Mouse (Mus musculus) intestine, embryonic 15.5 days (tissue): ENCODE data around the gene Cyp4f14. TPM values are rescaled to one million over a fixed set of nuclear protein-coding genes. Genes with fewer than 3 reads are reported as not detected.

Experiments used
- ATAC-seq: fragments of 200-750 bp; cut with Nextera tagmentation; 2 replicates; pipeline ENCODE4 v1.8.0; 2017; ENCODE audit warnings: moderate TSS enrichment, moderate library complexity
- H3K27ac ChIP-seq: fragments of 300-500 bp; sonication (generic); 2 replicates; pipeline ENCODE4 v1.5.1; 2015; ENCODE audit warnings: mild to moderate bottlenecking, inconsistent platforms
- H3K27me3 ChIP-seq: fragments of 300-500 bp; sonication (generic); replicated peaks from 2 replicates; pipeline ENCODE4 v1.6.1; 2015; ENCODE audit warnings: inconsistent platforms
- H3K36me3 ChIP-seq: fragments of 300-500 bp; sonication (generic); 2 replicates; pipeline ENCODE4 v1.6.1; 2015; ENCODE audit warnings: inconsistent platforms
- H3K4me1 ChIP-seq: fragments of 300-500 bp; sonication (generic); replicated peaks from 2 replicates; pipeline ENCODE4 v1.6.1; 2015; ENCODE audit warnings: inconsistent platforms
- H3K4me2 ChIP-seq: fragments of 300-500 bp; sonication (generic); replicated peaks from 2 replicates; pipeline ENCODE4 v1.6.1; 2015; ENCODE audit warnings: mild to moderate bottlenecking, inconsistent platforms
- H3K4me3 ChIP-seq: fragments of 300-500 bp; sonication (generic); replicated peaks from 2 replicates; pipeline ENCODE4 v1.5.1; 2015; ENCODE audit warnings: inconsistent platforms
- H3K9ac ChIP-seq: fragments of 300-500 bp; sonication (generic); 2 replicates; pipeline ENCODE4 v1.6.1; 2015; ENCODE audit warnings: inconsistent platforms
- H3K9me3 ChIP-seq: fragments of 300-500 bp; sonication (generic); 2 replicates; pipeline ENCODE4 v1.6.1; 2016; ENCODE audit warnings: inconsistent platforms
- WGBS: fragments of 180-500 bp; shearing (Covaris S2); methylation state at CpG from one replicate; pipeline ENCODE4 v1.1.7; 2015; 5-methylcytosine and 5-hydroxymethylcytosine counted together
- polyA plus RNA-seq: library from polyadenylated mRNA; unstranded; fragments of >200 nt; fragmentation: Nextera tagmentation; extraction: Ambion mirVana; gene quantifications from 2 replicates; pipeline ENCODE4 v1.2.1, GENCODE M21; 2015

Cyp4f14 gene
- polyA plus RNA-seq, 1 experiment from 2014 or later, result 2.7 TPM

- Histone ChIP-seq H3K4me3 (peak overlapping the region; percentile 49), H3K4me2 (peak overlapping the region; percentile 86), H3K4me1 (peaks cover 6% of the 10 kb centered on the region; the same call in 1 of the 2 replicates), H3K9ac (peak overlapping the region; percentile 60), H3K27ac (peak overlapping the region; percentile 79), H3K9me3 (no peaks in the 10 kb centered on the region), H3K36me3 (no peaks in the 10 kb centered on the region), H3K27me3 (no peaks in the 10 kb centered on the region)
- WGBS, result 12% methylated on average over 32 of the region's 32 CpGs
- peak; percentile 90 for ATAC-seq
Observed at GRCm38 (mm10) chr17:32924658-32925312, 7.6 kb upstream of the Cyp4f14 start.

GRCm38 (mm10) chr17:32923681-32924080 lies 6.5 kb upstream of the Cyp4f14 start:
- peaks cover 6% of the 10 kb centered on the region; the same call in 1 of the 2 replicates for H3K4me1 ChIP-seq
- no peaks in the 10 kb centered on the region for H3K36me3 ChIP-seq
- H3K4me2 ChIP-seq, result no peak overlapping the region
- H3K27ac ChIP-seq, result no peak overlapping the region
- no peak overlapping the region for H3K9ac ChIP-seq
- H3K27me3 ChIP-seq, result no peaks in the 10 kb centered on the region
- no peaks in the 10 kb centered on the region for H3K9me3 ChIP-seq
- 89% methylated on average over 1 of the region's 1 CpGs for whole genome bisulfite sequencing
- ATAC-seq, result no peak
- no peak overlapping the region for H3K4me3 ChIP-seq

- ATAC-seq, result peak; percentile 81
Observed at GRCm38 (mm10) chr17:32919123-32919522, 2.0 kb upstream of the Cyp4f14 start.

GRCm38 (mm10) chr17:32916075-32916474 lies 1.1 kb downstream of the Cyp4f14 start:
- no peak overlapping the region for H3K4me3 ChIP-seq
- H3K4me2 ChIP-seq, result 0 out of 2 replicates have a peak overlapping the region, but pooled peaks have one; percentile 5
- 68% methylated on average over 1 of the region's 1 CpGs for WGBS
- no peak overlapping the region for H3K9ac ChIP-seq
- H3K27ac ChIP-seq, result peak overlapping the region; percentile 78
- H3K27me3 ChIP-seq, result no peaks in the 10 kb centered on the region
- peak; percentile 96 for ATAC-seq
- H3K9me3 ChIP-seq, result no peaks in the 10 kb centered on the region
- no peaks in the 10 kb centered on the region for H3K36me3 ChIP-seq
- peaks cover 4% of the 10 kb centered on the region; the same call in 1 of the 2 replicates for H3K4me1 ChIP-seq

More at GRCm38 (mm10) chr17:32919123-32919522, 2.0 kb upstream of the Cyp4f14 start:
- Histone ChIP-seq H3K36me3 (no peaks in the 10 kb centered on the region), H3K4me1 (peaks cover 4% of the 10 kb centered on the region; the same call in 1 of the 2 replicates), H3K4me2 (peak overlapping the region; percentile 7; the same call in 1 of the 2 replicates), H3K9ac (no peak overlapping the region), H3K4me3 (no peak overlapping the region), H3K9me3 (no peaks in the 10 kb centered on the region), H3K27me3 (no peaks in the 10 kb centered on the region), H3K27ac (peak overlapping the region; percentile 79)
- WGBS, result 38% methylated on average over 2 of the region's 2 CpGs

GRCm38 (mm10) chr17:32906172-32906571 lies 11.0 kb downstream of the Cyp4f14 start:
- H3K4me2 ChIP-seq, result no peak overlapping the region
- H3K9me3 ChIP-seq, result no peaks in the 10 kb centered on the region
- no peak overlapping the region for H3K9ac ChIP-seq
- no peak overlapping the region for H3K27ac ChIP-seq
- 83% methylated on average over 10 of the region's 10 CpGs for WGBS
- peak; percentile 4; the same call in 1 of the 2 replicates for ATAC-seq
- H3K27me3 ChIP-seq, result no peaks in the 10 kb centered on the region
- no peak overlapping the region for H3K4me3 ChIP-seq
- 0 out of 2 replicates have a peak, but pooled peaks cover 3% of the 10 kb centered on the region for H3K4me1 ChIP-seq
- H3K36me3 ChIP-seq, result no peaks in the 10 kb centered on the region

GRCm38 (mm10) chr17:32905239-32905638 lies 11.9 kb downstream of the Cyp4f14 start:
- 8% methylated on average over 19 of the region's 19 CpGs for WGBS
- Histone ChIP-seq H3K36me3 (no peaks in the 10 kb centered on the region), H3K4me3 (no peak overlapping the region), H3K4me1 (0 out of 2 replicates have a peak, but pooled peaks cover 3% of the 10 kb centered on the region), H3K9ac (no peak overlapping the region), H3K27me3 (no peaks in the 10 kb centered on the region), H3K27ac (no peak overlapping the region), H3K4me2 (peak overlapping the region; percentile 52), H3K9me3 (no peaks in the 10 kb centered on the region)
- peak; percentile 63 for ATAC-seq

- no peak for ATAC-seq
- Histone ChIP-seq H3K4me2 (no peak overlapping the region), H3K36me3 (no peaks in the 10 kb centered on the region), H3K27ac (no peak overlapping the region), H3K4me1 (0 out of 2 replicates have a peak, but pooled peaks cover 3% of the 10 kb centered on the region), H3K9ac (no peak overlapping the region), H3K9me3 (no peaks in the 10 kb centered on the region), H3K27me3 (no peaks in the 10 kb centered on the region), H3K4me3 (no peak overlapping the region)
- WGBS, result 63% methylated on average over 2 of the region's 2 CpGs
Observed at GRCm38 (mm10) chr17:32904414-32904813, 12.7 kb downstream of the Cyp4f14 start.

GRCm38 (mm10) chr17:32901751-32902525 lies 15.2 kb downstream of the Cyp4f14 start:
- 0 out of 2 replicates have a peak, but pooled peaks cover 3% of the 10 kb centered on the region for H3K4me1 ChIP-seq
- H3K9ac ChIP-seq, result no peak overlapping the region
- H3K27ac ChIP-seq, result no peak overlapping the region
- no peaks in the 10 kb centered on the region for H3K36me3 ChIP-seq
- no peak overlapping the region for H3K4me3 ChIP-seq
- no peaks in the 10 kb centered on the region for H3K9me3 ChIP-seq
- no peak overlapping the region for H3K4me2 ChIP-seq
- no peak for ATAC-seq
- no peaks in the 10 kb centered on the region for H3K27me3 ChIP-seq
- WGBS, result 63% methylated on average over 1 of the region's 1 CpGs

GRCm38 (mm10) chr17:32895421-32895820 lies 21.7 kb downstream of the Cyp4f14 start:
- WGBS, result 86% methylated on average over 4 of the region's 4 CpGs
- Histone ChIP-seq H3K4me2 (no peak overlapping the region), H3K9me3 (no peaks in the 10 kb centered on the region), H3K4me3 (no peak overlapping the region), H3K27me3 (no peaks in the 10 kb centered on the region), H3K27ac (no peak overlapping the region), H3K4me1 (peaks cover 3% of the 10 kb centered on the region), H3K36me3 (no peaks in the 10 kb centered on the region), H3K9ac (no peak overlapping the region)
- ATAC-seq, result no peak

GRCm38 (mm10) chr17:32893901-32894300 lies 23.2 kb downstream of the Cyp4f14 start:
- WGBS, result 88% methylated on average over 3 of the region's 3 CpGs
- no peak overlapping the region for H3K9ac ChIP-seq
- no peak for ATAC-seq
- H3K27me3 ChIP-seq, result no peaks in the 10 kb centered on the region
- no peaks in the 10 kb centered on the region for H3K9me3 ChIP-seq
- no peak overlapping the region for H3K27ac ChIP-seq
- H3K36me3 ChIP-seq, result no peaks in the 10 kb centered on the region
- no peak overlapping the region for H3K4me2 ChIP-seq
- no peak overlapping the region for H3K4me3 ChIP-seq
- H3K4me1 ChIP-seq, result peaks cover 7% of the 10 kb centered on the region

- peak; percentile 98 for ATAC-seq
- Histone ChIP-seq H3K4me1 (peaks cover 7% of the 10 kb centered on the region), H3K9me3 (no peaks in the 10 kb centered on the region), H3K27ac (peak within 1 kb of the TSS; percentile 87), H3K9ac (peak within 1 kb of the TSS; percentile 56), H3K4me3 (peak within 1 kb of the TSS; percentile 70), H3K27me3 (no peaks in the 10 kb centered on the region), H3K4me2 (peak within 1 kb of the TSS; percentile 59), H3K36me3 (no peaks in the 10 kb centered on the region)
- 10% methylated on average over 33 of the region's 33 CpGs for WGBS
Observed at GRCm38 (mm10) chr17:32891239-32892180, 25.6 kb downstream of the Cyp4f14 start, which contains the start of gene Zfp870. Gene Zfp870 (minus strand): TSS chr17:32891642.
